Mouse (Mus musculus): ENCODE results near the gene Apba1. TPM values are rescaled to one million over a fixed set of nuclear protein-coding genes. Genes with fewer than 3 reads are reported as not detected.

Gene Apba1
- total RNA-seq, 2 experiments from 2014 or later = 239 to 266 TPM

Other genes starting within 250 kb of the Apba1 start
- gene 1700028P14Rik, start 106.1 kb upstream of the Apba1 start, total RNA-seq (2021) = 1 to 10 TPM; 1.9 to 2.1 TPM
- gene Ptar1, start 71.5 kb upstream of the Apba1 start, total RNA-seq (2021) = 10 to 100 TPM; 31.7 to 42.2 TPM

Data from left cerebral cortex, postnatal 10 days (tissue).